Mouse (Mus musculus): ENCODE results near the gene Igf2bp1. TPM values are rescaled to one million over a fixed set of nuclear protein-coding genes. Genes with fewer than 3 reads are reported as not detected.
"Not testable (repeated sequence)": the region's sequence is repeated elsewhere in the genome, so short reads cannot be mapped to it uniquely, and the experiment has no call there.

Gene Igf2bp1
- polyA plus RNA-seq, 1 experiment from 2014 or later: 1.2 TPM

DNA sequence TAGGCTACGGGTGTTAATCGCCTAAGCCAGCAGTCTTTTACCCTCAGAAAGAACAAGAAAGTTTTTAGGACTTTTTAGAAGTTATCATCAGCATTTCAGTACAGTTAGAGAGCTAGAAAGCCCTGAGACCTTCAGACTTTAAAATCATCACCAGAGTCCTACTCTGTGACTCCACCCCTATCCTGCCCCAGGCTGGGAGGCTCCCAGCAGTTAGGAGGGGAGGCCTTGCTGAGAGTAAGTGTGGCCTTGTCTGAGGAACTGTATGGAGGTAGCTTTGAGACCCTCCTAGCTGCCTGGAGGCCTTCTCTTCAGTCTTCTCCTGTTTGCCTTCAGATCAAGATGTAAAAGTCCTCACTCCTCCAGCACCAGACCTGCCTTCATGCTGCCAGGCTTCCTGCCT is 81.5 kb downstream of the Igf2bp1 start:
- CTCF ChIA-PET: no interaction called here
- no peak for ATAC-seq

DNA sequence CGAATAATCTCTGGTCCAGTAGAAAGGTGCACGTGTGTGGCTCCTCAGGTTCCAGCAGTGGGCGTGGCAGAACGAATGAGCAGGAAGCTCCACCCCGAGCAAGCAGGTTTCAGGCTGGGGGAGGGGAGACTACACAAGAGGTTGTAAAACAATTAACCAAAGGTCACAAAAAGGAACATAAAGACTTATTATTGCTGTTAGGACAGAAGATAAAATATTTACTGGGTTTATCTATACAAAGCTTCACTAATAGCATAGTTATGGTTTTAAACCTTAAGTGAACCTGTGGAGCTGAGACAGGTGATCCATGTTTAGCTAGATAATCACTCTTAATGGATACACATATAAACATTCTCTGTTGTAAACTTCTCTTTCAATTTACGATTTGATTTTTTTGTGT is 82.3 kb downstream of the Igf2bp1 start:
- in situ Hi-C loops (cut with MboI; ENCODE audit: low pct_unique_long_range_greater_than_20kb); ATAC-seq; DNase-seq (ENCODE audit: low read depth, low spot score); CTCF ChIA-PET; POLR2A ChIA-PET: not testable (repeated sequence)
- H3K27me3 ChIP-seq: peaks cover 19% of the 10 kb centered on the region

More for the DNA sequence above, 81.5 kb downstream of the Igf2bp1 start:
- no peak for DNase-seq (ENCODE audit: low read depth, low spot score)
- in situ Hi-C loops (cut with MboI; ENCODE audit: low pct_unique_long_range_greater_than_20kb): no loop called here
- H3K27me3 ChIP-seq: peaks cover 19% of the 10 kb centered on the region
- POLR2A ChIA-PET: no interaction called here
- TF ChIP-seq CTCF (IDR thresholded peaks at IDR 0.05): no peak

DNA sequence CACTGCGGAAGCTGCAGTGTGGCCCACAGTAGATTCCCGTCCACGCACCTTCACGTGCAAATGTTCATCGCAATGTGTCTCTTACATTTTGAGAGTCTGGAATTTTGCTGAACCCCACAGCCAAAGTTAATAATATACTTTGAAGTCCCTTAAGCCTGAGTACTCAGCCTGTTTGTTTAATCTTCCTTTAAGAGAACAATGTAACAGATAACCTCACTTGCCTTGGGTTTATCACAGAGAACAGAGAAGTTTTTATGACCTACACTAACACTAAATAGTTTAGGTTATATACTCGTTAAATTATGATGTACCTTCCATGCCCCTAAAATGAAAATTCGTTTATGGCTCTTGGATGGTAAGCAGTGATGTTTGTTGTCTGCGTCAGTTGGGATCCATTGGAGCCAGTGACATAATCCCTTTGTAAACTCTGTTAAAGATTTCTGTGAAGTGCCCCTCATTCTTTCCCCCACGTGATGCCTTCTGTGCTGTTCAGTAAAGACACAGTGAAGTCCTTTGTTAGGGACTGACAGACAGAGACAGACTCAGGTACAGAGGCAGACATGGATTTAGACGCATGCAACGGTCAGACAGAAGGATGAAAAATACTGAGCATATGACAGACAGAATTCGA is 83.6 kb downstream of the Igf2bp1 start:
- ChIA-PET POLR2A (no interaction called here), CTCF (no interaction called here)
- DNase-seq (ENCODE audit: low read depth, low spot score) (no peak), ATAC-seq (no peak)
- in situ Hi-C loops (cut with MboI; ENCODE audit: low pct_unique_long_range_greater_than_20kb): no loop called here
- H3K27me3 ChIP-seq: peaks cover 19% of the 10 kb centered on the region
- no peak for TF ChIP-seq CTCF (IDR thresholded peaks at IDR 0.05)

DNA sequence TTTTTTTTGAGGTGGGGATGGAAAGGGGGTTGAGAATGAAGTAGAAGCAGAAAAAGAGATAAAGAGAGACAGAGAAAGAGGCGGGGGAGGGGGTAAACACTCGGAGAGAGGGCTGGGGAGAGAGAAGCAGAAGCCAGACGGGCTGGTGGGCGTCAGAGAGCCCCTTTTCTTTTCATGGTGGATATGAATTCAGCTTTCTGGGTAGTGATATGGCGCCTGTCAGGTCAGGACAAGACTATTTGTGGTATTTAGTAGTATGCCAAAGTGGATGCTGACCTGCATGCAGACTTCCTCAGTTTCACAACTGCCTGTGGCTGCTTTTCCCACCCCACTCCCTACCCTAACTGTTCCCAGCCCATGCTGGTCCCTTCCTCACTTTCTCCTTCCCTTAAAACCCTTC is 89.3 kb downstream of the Igf2bp1 start:
- no peak for DNase-seq (ENCODE audit: low read depth, low spot score)
- CTCF ChIA-PET: interaction anchor here (1.4 kb wide), 1 partner anchor 39 kb away, joined by 3 read pairs; no protein-coding TSS in a partner anchor
- POLR2A ChIA-PET: interaction anchor here (0.7 kb wide), 1 partner anchor 22 kb away, joined by 6 read pairs; no protein-coding TSS in a partner anchor
- no peak for ATAC-seq
- no peak for TF ChIP-seq CTCF (IDR thresholded peaks at IDR 0.05)
- in situ Hi-C loops (cut with MboI; ENCODE audit: low pct_unique_long_range_greater_than_20kb): no loop called here
- peaks cover 25% of the 10 kb centered on the region for H3K27me3 ChIP-seq

DNA sequence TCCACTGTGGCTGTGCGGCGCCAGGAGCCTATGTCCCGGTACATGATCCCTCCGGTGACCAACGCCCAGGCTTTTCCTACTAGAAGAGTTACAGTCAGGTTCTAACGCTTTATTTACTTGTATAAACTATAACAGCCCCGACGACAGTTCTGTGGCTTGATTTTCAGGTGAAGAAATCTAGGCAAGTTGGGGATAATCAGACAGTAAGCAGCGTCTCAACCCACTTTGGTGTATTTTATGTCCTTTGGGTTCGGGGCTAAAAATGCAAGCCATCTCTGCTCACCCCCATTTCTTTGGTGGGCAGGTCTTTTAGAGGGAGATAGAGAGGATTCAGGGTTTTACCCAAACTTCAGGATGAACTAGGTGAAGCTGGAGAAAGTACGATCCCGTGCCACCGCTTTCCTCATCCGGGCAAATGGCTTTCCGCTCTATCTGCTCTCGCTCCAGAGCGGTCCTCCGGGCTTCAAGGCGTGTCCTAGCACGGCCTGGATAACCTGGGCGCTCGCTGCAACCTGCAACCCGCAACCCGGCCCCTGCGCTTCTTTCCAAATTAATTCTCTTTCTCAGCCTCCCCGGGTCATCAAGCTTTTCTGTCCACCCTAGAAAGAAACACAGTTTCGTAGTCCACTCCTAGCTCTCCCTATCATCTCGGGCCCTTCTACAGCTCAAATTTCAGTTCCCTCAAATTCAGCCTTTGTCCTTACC is 90.6 kb downstream of the Igf2bp1 start:
- ATAC-seq: no peak
- ChIA-PET POLR2A (interaction anchor here (0.5 to 0.7 kb wide), 3 partner anchors 389 to 1809 kb away, joined by 3 to 13 read pairs (median 4); no protein-coding TSS in a partner anchor), CTCF (no interaction called here)
- peaks cover 26% of the 10 kb centered on the region for H3K27me3 ChIP-seq
- no peak for TF ChIP-seq CTCF (IDR thresholded peaks at IDR 0.05)
- DNase-seq (ENCODE audit: low read depth, low spot score): no peak
- in situ Hi-C loops (cut with MboI; ENCODE audit: low pct_unique_long_range_greater_than_20kb): no loop called here

DNA sequence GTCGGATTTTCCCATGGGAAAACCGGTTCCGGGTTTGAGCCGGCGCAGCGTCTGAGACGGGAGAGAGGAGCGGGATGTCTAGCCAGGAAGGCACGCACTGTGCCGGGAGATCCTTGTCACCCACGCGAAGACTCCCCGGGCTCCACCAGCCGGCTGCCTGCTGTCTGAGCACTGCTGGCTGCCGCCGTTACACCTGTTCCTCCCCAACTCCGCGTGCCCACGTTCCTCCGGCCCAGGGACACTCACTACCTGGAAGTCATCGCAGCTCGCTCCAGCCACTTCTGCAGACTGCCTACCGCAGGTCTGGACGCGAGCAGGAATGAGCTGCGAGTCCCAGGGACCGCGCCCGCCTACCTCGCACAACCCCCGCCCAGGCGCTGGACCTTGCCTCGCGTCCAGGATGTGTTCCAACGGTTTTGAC is 91.2 kb downstream of the Igf2bp1 start, which contains the start of gene B4galnt2:
Gene B4galnt2, minus strand, starts transcription at position 321 of the 421 bp plus-strand sequence.
- H3K27me3 ChIP-seq: peaks cover 26% of the 10 kb centered on the region
- ChIA-PET CTCF (no interaction called here), POLR2A (interaction anchor here (0.5 kb wide), 1 partner anchor 390 kb away, joined by 3 read pairs; no protein-coding TSS in a partner anchor)
- ATAC-seq (no peak), DNase-seq (ENCODE audit: low read depth, low spot score) (no peak)
- in situ Hi-C loops (cut with MboI; ENCODE audit: low pct_unique_long_range_greater_than_20kb): no loop called here
- TF ChIP-seq CTCF (IDR thresholded peaks at IDR 0.05): no peak

DNA sequence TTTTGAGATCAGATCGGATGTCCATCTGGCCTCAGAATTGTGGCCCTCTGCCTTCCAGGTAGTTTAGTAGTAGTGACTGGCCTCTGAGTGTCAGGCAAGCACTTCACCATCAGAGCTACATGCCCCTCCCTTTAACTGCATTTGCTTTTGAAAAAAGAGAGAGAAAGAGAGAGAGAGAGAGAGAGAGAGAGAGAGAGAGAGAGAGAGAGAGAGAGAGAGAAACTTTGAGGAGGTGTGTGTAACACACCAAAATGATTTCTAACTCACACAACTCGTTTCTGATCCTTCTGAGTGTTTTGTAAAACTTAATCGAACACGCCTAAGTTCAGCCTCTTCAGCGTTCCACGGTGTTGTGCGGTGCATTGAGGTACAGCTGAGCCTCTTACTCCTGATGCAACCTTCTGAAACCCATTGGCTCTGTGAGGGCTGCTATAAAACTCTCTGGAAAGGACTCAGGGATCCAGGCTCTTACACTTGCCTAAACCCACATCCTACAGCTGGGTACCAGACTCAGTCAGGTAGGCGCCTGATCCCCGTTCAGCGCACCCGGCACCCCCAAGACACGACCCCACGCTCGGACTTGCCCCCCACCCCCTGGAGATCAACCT is 91.7 kb downstream of the Igf2bp1 start:
- in situ Hi-C loops (cut with MboI; ENCODE audit: low pct_unique_long_range_greater_than_20kb): no loop called here
- no peak for TF ChIP-seq CTCF (IDR thresholded peaks at IDR 0.05)

DNA sequence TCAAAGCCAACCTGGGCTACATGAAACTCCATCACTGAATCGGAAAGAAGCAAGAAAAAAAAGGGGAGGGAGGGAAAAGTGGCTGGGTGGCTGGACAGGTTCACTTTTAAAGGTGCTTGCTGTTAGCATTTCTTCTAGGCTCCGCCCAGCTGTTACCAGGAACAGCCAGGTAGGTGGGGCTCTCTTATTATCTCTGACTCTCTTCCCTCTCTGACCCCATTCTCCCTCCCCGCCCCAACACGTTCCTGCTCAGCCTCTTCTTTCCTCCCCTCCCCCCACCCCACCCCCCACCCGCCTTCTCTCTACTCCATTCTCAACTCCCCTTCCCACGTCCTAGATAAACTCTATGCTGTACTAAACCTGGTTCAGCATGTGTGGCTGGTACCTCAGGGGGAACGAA is 94.2 kb downstream of the Igf2bp1 start:
- POLR2A ChIA-PET: no interaction called here
- no peak for ATAC-seq
- in situ Hi-C loops (cut with MboI; ENCODE audit: low pct_unique_long_range_greater_than_20kb): no loop called here
- CTCF ChIA-PET: no interaction called here
- no peak for TF ChIP-seq CTCF (IDR thresholded peaks at IDR 0.05)
- no peak for DNase-seq (ENCODE audit: low read depth, low spot score)
- peaks cover 26% of the 10 kb centered on the region for H3K27me3 ChIP-seq

More for the DNA sequence above, 91.7 kb downstream of the Igf2bp1 start:
- ATAC-seq (no peak), DNase-seq (ENCODE audit: low read depth, low spot score) (no peak)
- peaks cover 26% of the 10 kb centered on the region for H3K27me3 ChIP-seq
- POLR2A ChIA-PET: no interaction called here
- CTCF ChIA-PET: no interaction called here

DNA sequence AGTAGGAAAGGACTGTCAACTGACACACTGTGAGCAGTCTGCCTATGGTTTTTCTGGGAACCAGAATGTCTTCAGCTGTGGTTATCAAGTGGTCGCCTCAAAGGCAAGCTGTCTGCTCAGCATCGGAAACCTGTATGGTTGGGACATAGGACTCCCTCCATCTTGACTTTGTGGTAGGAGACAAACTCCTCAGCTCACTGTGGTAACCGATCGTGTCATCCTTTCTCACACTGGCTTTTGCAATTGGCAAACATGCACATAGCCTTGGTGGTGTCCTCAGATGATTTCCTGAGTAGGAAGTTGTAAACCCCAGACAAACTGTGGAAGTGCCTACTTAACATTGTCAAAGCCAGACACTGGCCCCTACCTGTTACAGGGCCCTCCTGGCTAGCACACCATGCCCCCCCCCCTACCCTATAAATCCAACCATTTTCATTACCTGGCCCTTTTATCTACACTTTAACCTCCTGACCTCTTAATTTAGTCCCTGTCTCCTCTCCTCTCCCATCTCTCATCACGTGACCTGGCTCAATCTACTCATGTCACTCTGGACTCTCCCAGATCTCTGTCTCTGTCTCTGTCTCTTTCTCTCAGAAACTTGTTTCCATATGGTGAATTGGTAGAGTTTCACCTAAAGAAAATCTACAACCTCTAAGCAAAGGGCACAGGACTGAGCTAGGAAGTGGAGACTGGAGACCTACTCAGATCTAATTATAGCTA is 97.8 kb downstream of the Igf2bp1 start:
- ChIA-PET POLR2A (no interaction called here), CTCF (no interaction called here)
- no peak for TF ChIP-seq CTCF (IDR thresholded peaks at IDR 0.05)
- H3K27me3 ChIP-seq: peaks cover 7% of the 10 kb centered on the region
- no peak for DNase-seq (ENCODE audit: low read depth, low spot score)
- in situ Hi-C loops (cut with MboI; ENCODE audit: low pct_unique_long_range_greater_than_20kb): no loop called here
- no peak for ATAC-seq

Other genes starting within 250 kb of the Igf2bp1 start
- 2.1 TPM for gene Phospho1, start 181.4 kb downstream of the Igf2bp1 start, polyA plus RNA-seq (2021)
- not detected for gene Gngt2, start 168.7 kb downstream of the Igf2bp1 start, polyA plus RNA-seq (2021)
- gene Abi3, start 163.5 kb downstream of the Igf2bp1 start, polyA plus RNA-seq (2021): not detected
- 0.21 TPM for gene B4galnt2, start 91.0 kb downstream of the Igf2bp1 start, polyA plus RNA-seq (2021)
- not detected for gene Gip, start 18.6 kb upstream of the Igf2bp1 start, polyA plus RNA-seq (2021)
- gene Snf8, start 28.9 kb upstream of the Igf2bp1 start, polyA plus RNA-seq (2021): 100 TPM
- 74.0 TPM for gene Ube2z, start 59.4 kb upstream of the Igf2bp1 start, polyA plus RNA-seq (2021)
- gene Atp5g1, start 69.7 kb upstream of the Igf2bp1 start, polyA plus RNA-seq (2021): 605 TPM
- gene Calcoco2, start 106.0 kb upstream of the Igf2bp1 start, polyA plus RNA-seq (2021): not detected
- 0.13 TPM for gene Ttll6, start 127.8 kb upstream of the Igf2bp1 start, polyA plus RNA-seq (2021)
- 1.4 TPM for gene Hoxb13, start 188.4 kb upstream of the Igf2bp1 start, polyA plus RNA-seq (2021)

All from Patski (cell line).